Mouse (Mus musculus) spleen, adult 12 weeks (tissue): ENCODE data around the gene Setd1a.
"Not testable (repeated sequence)": the region's sequence is repeated elsewhere in the genome, so short reads cannot be mapped to it uniquely, and the experiment has no call there.

ENCODE experiments used
- DNase-seq: peaks from one replicate; pipeline ENCODE4 v3.0.0; 2022; ENCODE audit warnings: low spot score

The Setd1a gene

DNA sequence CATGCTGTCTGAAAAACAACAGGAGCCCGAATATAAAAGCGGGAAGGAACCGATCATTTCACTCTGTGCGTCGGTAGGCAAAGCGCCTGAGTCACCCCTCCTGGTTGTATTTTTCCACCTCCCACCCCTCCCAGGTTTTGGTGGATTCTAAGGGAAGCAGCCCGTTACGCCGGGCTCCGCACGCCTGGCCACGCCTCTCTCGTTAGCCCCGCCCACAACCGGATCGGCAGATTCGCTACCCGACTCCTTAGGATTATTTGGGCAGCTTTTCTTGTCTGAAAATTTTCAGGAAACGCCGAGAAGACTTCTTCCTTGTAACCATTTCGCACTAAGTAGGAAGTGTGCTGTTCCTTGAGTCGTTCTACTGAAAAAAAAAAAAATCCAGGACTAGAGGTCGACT is at the start of gene Setd1a:
TSS of gene Setd1a (plus strand) at position 245 of the 400 bp plus-strand sequence.
- peak; percentile 80 for DNase-seq

DNA sequence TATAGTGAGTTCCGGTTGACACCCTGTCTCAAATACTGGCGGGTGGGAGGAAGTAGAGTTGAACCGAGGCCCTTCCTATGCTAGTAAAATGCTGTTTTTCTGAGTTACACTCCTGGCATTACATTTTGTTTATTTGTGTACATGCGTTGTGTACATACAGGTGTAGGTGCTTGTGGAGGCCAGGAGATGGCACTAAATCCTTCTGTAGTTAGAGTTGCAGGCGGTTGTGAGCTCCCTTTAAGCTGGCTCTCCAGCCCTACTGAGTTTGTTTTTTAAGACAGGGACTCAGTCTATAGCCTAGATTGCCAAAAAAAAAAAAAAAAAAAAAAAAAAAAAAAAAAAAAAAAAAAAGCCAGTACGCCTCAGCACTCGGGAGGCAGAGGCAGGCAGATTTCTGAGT is 48.6 kb upstream of the Setd1a start:
- DNase-seq: no peak

DNA sequence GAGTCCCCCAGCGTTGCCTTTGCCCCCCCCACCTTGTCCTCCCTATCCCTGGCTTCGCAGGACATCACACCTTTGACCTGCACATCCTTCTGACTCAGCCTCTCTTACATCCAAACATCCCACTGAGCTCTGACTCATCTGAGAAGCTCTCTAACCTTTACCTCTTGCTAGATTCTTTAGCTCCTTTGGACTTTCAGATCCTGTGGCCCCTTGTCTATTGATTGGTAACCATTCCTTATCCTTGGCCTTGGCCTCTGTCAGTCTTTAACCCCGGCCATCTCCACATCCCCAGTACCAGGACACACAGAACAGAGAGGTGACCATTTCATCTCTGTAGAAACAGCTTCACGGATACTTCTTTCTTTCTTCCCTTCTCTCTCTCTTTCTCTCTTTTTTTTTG is 46.3 kb upstream of the Setd1a start:
- DNase-seq: no peak

DNA sequence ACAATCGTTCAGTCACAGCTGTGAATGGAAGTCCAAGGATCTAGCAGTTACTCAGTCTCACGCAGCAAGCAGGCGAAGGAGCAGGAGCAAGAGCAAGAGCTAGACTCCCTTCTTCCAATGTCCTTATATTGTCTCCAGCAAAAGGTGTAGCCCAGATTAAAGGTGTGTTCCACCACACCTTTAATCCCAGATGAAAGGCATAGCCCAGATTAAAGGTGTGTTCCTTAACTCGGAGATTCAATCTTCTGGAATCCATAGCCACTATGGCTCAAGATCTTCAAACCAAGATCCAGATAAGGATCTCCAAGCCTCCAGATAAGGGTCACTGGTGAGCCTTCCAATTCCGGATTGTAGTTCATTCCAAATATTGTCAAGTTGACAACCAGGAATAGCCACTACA is 44.4 kb upstream of the Setd1a start, which contains the start of gene Ctf2:
TSS of gene Ctf2 (minus strand) at position 101 of the 400 bp plus-strand sequence.
- DNase-seq: not testable (repeated sequence)

DNA sequence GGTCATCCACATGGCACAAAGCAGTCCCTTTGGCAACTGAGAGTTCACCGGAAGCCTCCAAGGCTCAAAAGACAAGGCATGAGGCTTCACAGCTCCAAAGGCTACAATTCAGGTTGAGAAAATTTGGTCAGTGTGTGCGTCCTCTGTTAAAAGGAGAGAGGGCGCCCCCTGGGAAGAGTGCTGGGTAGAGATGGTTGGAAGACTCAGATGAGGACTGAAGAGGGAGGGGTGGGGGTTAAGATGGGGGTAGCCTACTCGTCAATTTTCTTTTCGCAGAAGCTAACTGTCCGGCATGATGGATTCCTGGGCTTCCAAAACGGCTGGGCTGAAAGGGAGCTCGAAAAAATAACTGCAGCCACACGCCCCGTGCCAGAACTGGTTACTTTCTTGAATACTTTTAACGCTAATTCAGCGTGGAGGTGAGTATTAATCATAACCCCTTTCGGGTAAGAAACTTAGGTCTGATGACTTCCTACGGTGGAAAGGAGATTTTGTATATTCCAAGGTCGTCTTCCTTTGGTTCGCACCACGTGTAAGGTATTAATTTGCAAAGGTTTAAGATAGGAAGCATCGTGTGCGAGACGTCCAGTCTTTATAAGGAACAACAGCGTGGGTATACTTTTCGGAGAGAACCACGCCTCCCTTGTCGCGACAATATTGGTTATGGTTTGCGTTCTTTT is 32.0 kb upstream of the Setd1a start, which contains the start of gene Fbxl19:
TSS of gene Fbxl19 (plus strand) at position 178 of the 680 bp plus-strand sequence.
- DNase-seq: peak; percentile 42

DNA sequence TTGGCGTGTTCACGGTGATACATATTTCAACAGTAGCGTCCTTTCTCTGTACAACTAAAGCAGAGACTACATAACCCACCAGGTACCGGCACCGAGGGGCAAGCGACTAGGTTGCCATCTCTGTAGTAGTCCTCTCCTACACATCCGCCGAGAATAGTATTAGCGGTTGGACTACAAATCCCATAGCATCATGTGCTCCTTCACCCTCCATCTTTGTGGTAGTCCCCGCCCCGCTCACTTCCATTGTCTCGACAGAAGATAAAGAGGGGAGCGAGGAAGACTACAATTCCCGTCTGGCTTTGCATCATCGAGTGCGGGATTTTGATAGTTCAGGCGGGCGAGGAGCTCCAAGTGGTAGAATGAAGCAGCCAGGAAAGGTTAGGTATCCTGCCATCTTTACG is 31.2 kb upstream of the Setd1a start:
- DNase-seq: peak; percentile 70

DNA sequence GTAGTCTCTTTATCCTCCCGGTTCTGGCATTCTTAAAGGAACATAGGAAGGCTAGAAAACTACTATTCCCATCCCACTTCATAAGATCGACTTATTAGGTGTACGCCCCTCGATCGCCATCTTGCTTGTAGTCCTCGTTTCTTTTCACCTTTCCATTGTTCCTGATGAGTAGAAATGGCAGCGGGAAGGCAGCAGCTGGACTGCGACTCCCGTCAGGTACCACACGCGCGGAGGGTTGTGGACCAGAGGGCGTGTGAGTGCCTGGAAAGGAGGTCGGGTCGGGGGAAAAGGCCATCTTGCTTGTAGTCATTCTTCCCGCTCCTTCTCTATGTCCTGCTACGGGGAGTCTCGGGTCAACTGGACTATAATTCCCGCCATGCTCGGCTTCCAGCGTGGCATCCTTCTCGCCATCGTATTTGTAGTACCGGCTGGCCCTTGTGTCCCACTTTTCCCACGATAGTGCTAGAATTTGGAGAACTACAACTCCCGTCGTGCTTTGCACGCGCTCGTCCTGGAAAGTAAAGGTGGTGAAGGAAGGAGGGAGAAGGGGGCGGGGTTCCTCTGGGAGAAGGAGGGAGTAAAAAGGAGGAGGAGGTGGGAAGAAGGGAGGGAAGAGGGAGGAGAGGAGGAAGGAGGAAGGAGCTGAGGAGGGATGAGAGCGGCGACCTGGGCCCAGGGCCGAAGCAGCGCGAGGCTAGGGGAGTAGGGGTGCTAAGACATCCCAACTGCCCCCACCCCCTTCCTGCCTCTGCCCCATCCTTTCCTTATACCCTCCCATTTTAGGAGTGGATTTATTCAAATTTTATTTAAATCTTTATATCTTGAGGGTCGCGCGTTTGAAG is 30.6 kb upstream of the Setd1a start:
- DNase-seq: peak; percentile 66

DNA sequence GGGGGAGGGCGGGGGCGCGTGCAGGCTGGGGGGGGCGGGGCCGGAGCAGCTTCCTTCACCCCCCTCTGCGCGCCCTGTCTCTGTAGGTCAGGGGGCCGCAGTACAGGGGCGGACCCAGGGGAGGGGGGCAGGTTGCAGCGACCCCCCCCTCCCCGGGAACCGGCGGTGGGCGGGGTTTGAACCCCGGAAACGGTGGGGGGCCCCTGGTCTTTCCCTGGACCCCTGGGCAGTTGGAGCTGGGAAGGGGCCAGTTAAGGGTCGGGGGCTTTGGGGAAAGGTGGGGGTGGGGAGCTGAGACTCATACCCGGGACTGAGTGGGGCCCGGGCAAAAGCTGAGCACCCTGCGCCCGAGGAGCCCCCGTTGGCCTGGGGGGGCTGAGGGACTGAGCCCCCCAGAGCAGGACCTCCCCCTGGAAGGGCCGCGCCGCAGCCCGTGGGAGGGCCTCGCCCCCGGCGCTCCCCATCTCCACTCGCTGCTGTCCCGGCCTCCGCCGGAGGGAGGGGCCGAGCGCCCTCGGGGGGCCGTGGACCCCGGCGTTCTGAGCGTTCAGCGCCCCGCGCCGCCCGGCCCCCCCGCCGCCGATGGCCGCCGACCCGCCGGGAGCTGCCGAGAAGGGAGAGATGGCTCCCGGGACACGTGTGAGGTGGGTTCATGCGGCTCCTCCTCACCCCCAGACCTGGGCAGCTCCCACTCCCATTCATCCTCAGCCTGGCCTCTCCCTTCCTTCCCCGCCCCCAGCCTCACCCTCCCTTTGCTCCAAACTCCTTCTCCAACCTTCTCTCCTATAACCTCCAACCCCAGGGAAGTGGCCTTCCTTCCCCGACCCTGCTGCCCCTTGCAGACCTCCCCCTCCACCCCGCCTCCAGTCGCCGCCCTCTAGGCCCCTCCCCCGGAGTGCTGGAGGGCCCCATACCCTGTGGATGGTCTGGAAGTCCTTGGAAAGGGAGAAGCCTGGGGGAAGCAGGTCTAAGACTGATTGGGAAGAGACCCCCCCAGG is 29.7 kb upstream of the Setd1a start:
- no peak for DNase-seq

DNA sequence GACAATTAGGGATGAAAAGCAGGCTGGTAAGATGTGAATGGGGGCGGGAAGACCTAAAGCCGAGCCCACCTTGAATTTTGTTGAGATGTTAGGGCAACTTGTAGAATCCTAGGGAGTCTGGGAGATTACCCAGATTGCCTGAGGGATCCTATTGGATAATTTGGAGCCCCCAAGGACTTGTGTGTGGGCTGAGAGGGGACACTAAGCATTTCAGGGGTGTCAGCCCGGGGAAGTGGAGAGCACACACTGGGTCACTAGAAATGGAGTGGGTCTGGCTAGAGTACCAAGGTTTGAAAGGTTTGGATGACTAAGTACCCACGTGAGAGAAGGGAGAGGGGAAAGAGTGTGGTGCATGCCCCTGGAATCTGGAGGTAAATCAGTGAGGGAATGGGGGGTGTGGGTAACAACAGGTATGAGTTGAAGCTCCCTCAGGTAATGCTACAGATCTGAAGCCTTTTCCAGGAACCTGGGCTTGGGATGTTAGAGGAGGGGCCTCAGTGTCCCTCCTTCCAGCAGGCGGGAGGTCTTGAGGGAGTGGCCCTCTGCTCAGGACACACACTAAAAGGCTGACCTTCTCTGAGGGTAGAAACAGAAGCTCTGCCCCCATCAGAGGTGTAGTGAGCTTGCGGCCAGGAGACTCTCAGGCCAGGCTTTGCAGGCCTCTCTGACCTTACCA is 28.8 kb upstream of the Setd1a start:
- DNase-seq: no peak

DNA sequence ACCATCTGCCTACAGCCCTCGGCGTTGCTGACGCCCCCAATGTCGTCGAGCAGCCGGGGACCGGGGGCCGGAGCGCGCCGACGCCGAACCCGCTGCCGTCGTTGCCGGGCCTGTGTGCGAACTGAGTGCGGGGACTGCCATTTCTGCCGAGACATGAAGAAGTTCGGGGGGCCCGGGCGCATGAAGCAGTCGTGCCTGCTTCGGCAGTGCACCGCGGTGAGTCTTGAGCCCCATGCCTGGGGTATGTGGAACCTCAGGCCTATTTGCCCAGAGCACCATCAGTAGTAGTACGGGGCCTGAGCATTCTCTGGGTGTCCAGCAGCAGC is 28.3 kb upstream of the Setd1a start:
- no peak for DNase-seq

DNA sequence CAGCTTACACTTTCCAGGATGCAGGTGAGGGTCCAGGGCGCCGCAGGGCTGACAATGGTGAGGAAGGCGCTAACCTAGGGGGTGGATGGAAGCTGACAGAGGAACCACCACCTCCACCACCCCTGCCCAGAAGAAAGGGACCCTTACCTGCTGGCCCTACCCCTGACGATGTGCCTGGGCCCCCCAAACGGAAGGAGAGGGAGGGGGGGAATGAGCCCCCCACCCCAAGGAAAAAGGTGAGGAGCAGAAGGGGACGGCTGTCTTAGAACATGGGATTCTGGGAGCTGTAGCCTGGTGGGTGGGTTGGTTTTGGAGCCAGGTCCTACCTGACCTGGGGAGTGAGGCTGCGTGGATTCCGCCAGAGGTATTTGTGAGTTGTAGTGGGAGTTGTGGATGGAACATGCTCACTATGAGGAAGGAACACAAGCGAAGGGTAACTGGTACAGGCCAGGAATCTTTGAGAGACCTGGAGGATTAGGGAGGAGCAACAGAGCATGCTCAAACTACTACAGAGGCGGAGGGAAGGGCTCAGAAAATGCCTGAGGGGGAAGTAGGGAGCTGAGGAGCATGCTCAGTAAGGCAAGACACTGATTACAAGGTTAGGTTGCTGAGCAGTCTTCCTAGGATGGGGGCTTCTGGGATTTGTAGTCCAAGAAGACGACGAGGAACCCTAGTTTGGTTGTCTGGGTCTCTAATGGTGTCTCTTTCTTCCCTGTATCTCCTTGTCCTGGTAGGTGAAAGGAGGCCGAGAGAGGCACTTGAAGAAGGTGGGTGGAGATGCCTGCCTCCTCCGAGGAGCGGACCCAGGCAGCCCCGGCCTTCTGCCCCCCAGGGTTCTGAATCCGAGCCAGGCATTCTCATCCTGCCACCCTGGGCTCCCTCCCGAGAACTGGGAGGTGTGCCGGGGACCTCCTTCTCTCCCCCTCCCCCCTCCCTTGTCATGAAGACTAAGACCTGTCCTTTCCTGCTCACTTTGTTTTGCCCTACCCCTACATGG is 26.0 kb upstream of the Setd1a start:
- no peak for DNase-seq

DNA sequence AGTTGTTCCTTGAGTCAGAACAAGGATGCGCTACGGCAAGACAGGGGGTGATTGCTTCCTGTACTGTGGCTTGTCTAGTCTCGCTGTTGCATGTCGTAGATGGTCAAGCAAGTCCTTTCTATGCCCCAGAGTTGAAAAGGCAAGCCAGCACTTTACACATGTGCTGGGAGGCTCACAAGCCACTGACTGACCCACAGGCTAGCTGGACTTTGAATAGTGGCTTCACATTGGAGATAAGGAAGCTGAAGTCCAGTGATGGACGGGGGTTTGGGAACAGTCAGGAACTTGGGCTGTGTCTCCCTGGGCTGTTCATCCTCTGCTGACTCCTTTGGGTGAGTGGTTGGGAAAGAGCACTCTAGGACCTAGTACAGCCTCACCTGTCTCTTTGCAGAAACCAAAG is 24.9 kb upstream of the Setd1a start:
- no peak for DNase-seq

DNA sequence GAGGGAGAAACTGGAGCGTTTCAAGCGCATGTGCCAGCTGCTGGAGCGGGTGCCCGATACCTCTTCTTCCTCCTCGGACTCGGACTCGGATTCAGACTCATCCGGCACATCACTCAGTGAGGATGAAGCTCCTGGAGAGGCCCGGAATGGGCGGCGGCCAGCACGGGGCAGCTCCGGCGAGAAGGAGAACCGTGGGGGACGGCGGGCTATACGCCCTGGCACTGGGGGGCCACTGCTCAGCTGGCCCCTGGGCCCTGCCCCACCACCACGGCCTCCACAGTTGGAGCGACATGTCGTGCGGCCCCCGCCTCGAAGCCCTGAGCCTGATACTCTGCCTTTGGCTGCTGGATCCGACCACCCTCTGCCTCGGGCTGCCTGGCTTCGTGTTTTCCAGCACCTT is 24.4 kb upstream of the Setd1a start:
- DNase-seq: no peak

DNA sequence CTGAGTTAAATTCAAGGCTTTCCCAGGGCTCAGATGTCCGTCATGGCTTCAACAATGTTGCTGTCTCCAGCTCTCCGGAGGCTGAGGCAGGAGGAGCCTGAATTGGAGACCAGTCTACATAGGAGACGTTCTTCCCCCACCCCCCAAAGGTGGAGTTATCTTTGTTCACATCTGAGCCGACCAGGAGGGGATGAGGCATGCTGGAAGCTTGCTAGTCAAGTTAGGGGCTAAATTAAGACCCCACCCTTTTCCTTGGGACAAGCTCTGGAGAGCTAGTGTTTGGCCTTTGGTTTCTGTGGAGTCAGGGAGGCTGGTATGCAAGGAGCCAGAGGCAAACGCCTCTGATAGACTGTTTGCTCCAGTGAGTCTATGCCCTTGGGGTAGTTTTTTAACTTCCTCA is 23.3 kb upstream of the Setd1a start:
- no peak for DNase-seq

DNA sequence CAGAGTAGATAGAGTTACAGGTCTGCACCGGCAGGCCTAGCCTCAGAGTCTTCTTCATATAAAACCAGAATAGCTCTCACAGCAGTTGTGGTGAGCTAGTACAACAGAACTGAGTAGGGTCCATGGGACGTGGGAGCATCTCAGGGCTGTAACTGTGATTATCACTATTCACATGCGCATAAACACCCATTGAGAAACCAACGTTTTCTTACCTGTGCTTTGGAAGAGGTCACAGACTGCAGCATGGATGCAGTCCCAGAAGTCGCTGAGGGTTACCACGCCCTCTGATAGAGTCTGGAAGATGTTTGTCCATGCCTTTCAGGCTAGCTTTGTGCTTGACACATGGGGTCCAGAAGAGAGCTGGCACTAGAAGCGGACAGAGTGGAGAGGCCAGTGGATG is 22.7 kb upstream of the Setd1a start:
- no peak for DNase-seq

DNA sequence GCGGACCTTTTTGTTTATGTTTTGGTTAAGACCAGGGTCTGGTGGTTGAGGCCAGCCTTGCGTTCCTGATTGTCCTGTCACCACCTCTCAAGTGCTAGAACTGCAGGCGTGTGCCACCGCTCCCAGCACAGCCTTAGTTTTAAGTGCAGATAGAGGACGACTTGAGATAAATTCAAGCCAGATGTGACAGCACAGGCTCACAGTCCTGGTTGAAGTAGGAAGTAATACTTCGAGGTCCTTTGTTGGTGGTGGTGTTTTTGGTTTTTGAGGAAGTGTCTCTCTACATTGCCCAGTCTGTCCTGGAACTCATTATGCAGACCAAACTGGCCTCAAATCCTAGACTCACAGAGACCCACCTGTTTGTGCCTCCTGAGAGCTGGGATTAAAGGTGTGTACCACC is 16.8 kb upstream of the Setd1a start:
- no peak for DNase-seq

DNA sequence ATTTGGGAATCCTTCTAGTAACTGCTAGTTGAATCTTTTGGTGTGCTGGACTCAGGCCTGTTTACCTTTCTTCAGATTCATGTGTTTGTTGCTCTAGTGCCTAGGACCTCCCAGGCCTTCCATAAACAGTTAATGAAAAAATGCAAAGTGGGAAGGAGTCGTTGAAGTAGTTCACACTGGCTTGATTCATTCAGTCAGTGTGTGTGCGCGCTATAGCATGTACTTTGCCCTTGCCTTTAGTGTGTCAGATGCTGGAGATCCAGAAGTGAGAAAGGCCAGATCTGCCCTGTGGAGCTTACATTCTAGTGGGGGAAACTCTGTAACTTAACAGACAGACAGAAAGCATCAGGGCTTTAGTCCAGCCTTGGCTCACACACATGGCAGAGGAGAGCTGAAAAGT is 16.0 kb upstream of the Setd1a start:
- no peak for DNase-seq

DNA sequence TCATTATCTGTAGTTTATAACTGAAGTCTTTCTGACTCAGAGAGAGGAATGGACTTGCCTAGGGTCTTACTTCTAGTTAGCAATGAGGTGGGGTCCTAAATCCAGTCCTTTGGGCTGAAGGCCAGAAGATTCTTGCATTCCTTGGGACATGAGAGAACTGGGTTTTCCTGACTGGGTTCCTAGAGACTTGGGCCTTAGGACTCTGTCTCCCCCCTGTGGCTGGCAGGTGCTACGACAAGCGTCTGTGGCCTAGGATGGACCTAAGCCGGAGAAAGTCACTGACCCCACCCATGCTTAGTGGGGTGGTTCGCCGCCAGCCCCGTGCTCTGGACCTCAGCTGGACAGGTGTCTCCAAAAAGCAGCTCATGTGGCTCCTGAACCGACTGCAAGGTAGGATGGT is 15.4 kb upstream of the Setd1a start:
- peak; percentile 50 for DNase-seq

DNA sequence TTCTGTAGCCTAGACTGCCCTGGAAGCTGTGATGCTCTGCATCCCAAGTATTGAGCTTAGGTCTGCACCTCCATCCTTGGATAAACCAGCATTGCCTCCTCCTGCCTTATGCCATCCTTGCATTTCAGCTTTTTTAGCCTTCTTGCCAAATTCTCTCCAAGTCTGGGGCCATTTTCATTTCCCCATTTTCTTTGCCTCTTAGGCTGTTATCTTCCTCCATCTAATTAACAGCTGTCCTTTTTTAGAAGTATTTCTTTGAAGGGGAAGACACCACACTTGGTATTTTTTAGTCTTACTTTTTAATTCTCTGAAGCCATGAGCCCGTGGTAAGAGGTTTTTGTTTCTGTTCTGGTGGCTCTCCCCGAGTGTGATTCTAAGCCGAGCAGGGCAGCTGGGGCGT is 12.8 kb upstream of the Setd1a start:
- DNase-seq: no peak

DNA sequence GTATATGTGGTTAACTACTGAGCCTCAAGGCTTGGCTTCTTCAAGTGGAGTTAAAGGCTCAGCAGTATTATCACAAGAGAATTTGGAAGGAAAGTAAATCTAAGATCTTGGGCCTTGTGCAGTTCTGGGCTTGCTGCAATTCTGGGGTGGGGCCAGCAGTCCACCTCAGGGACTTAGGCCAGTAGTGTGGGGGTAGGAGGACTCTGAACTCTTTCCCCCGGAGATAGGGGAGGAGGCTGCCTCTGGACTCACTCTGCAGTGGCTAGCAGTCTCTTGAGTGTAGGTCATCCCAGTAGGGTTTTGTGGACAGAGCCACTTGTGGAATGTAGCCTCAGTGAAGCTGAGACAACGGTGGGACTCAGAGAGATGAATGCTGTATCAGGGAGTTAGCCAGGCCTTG is 10.7 kb upstream of the Setd1a start:
- no peak for DNase-seq
